Mouse (Mus musculus) skeletal muscle tissue, adult 2 months (tissue): ENCODE results near the gene Adra2c.
A peak's percentile ranks its signal among the peaks of the same experiment; 100 is the strongest.

Experiments
- DNase-seq: peaks from one replicate; pipeline ENCODE4 v3.0.0-alpha.2; 2012; ENCODE audit warnings: low read depth, low spot score

The Adra2c gene

DNA sequence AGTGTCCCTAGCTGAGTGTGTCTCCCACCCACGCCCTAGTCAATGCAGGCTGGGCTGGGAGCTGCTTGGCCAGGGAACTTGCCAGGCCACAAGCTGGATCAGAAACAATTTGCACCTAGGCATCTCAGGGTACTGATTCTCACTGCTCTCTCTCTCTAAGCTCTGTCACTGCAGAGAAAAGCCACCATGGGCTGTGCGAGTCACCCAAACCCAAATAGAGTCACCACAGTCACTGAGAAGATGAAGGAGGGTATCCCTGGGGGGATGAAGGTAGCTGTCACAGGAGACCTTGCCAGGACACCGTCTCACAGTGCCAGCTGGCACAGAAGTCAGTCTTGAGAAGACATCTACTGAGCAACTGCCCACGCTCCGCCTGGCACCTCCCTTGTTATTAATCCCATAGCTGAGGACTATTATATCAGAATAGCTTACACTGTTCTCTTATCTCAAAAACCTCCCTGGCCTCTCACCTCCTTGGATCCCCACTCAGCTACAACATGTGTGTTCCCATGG is 33.7 kb downstream of the Adra2c start:
- DNase-seq: no peak

DNA sequence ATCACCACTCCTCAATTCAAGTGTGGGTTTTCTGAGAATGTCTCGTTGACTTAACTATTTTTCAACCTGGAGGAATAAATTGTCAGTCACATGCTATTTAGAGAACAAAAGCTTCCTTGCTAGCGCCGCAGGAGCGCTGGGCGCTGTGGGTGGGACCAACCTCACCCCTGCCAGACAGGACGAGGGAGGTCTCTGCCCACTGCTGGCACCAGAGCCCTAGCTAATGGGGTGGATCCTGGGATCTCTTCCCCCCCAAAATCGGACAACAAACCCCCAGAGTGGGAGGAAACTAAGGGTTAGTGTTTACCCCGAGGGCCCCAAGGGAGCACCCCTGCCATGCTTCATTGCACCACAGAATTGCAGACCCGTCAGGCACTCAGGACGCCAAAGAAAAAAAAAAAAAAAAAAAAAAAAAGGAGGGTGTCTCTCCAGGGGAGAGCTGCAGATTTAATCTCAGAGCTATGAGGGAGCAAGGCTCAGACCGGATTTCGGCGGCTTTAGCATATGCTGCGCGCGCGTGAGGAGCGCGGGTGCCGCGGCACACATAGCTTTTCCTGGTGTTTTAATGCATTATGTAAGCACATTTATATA is 35.2 kb downstream of the Adra2c start:
- no peak for DNase-seq

DNA sequence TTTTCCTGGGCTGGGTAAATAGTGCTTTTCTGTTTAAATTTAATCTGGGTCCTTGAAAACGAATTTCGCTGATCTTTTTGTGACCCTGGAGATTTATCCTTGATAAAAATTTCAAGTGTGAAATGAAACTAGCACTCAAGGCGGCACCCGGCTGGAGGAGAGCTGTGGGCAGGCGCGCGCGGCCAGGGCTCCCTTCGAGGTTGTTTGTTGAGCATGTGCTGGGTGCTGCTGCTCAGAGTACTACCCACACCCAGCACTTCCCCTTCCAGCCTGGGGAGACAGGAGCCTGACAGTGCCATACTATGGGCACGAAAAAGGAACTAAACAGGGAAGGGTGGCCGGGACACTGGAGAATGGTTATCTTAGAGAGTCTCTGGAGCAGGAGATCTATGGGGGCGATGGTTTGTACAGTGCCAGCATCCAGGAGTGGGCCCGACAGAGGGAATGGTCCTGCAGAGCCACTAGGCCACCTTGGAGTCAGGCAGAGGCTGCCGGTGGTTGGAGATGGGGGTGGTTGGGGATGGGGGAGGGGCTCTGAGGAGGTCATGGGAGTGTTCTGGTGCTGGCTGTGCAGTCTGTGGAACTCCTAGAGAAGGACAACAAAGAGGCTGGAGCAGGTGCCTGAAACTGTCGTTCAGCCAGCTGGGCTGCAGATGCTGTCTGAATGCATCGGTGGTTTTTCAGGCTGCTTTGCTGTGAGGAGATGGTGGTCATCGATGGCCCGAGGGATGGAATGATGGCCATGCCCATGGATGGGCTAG is 35.9 kb downstream of the Adra2c start:
- DNase-seq: no peak

DNA sequence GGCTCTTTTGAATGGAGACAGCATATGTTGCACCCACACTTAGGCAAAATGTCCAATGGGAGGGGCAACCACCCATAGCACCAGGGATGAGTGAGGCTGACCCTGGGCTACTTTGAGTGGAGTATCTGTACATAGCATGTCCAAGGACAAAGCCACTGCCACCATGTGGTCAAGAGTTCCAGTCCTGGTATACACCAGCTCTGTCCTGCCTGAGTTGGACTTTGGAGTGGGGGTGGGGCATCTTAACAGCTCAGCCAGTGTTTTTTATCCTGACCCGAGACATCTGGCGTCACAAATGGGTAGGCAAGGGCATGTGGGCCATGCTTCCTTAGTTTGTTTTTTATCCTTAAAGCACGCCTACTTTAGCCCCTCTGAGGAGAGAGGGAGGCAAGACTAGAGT is 36.5 kb downstream of the Adra2c start:
- DNase-seq: no peak

DNA sequence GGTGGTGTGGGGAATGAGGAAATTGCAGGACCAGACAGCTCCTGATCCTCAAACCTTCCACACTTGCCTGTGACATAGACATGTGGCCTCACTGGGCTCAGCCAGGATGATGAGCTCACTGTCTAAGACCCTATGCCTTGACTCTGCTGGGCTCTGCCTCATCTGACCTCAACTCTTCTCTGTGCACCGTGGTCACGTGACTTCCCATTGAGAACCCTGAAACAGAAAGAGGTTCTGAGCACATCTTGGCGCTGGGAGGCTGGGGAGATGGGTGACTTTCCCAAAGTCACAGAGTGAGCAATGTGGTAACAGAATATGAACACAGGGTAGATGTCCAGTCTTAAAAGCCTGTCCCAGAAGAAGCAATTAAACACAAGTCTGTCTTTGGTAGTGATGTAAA is 37.1 kb downstream of the Adra2c start:
- DNase-seq: no peak

DNA sequence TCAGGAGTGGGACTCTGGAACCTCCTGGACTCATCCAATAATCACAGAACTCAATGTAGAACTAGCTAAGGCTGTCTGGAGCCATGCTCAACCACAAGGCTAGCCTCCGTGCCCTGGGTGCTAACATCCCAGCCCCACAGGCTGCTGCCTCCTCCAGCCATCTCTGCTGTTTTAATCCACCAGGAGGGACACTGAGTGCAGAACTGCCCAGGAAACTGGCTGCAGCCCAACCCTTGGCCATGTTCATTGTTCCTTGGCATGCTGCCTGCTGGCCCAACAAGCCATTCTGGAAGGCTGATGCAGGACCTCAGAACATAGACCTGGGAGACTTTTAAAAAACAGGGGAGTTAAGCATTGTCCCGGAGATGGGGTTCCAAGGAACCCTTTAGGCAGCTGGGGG is 42.5 kb downstream of the Adra2c start:
- DNase-seq: peak; percentile 79

DNA sequence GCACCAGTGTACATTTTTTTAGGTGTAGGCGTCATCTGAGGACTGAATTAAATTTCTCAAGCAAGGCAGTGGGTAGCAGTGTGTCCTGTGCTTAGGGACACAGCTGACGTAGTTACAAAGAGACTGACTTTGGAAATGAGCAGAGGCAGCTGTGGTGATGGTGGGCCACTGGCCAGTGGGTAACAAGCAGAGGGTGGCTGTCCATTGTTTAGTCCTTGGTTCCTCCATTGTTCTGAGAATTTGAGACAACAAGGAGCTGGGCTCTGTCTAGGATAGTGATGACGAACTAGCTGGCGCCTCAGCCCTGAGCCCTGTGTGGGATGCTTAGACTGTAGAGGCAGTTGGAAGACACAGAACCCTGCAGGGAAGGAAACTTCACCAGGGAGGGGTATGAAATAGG is 52.7 kb downstream of the Adra2c start:
- no peak for DNase-seq
